Comparison of ENCODE assay signal across 28 mouse cellular contexts in the genomic region with DNA sequence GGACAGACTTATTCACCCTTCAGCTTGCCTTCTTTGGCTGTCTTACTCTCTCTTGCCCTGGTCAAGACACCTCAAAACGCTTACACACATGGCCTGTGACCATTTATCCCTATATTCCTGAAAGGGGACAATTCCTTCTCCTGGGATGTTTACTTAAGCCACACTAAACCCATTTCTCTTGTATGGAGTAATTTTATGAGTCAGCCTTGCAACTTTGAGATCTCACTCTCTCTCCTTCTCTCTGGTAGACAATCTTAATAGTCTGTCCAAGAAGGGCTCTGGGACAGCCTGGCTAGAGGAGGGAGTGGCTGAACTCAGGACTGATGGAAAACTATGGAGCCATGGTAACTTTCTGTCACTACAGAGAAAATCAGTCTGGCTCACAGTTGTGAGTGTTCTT. TPM values are rescaled to one million over a fixed set of nuclear protein-coding genes. Genes with fewer than 3 reads are reported as not detected.
DNase-seq lines count a peak whose midpoint lies in the region; ATAC-seq and TF ChIP-seq lines count a peak whose summit lies in the region.
"Had no signal": no experiment of that assay in that cellular context is flagged by ENCODE, and none has a peak within 500 bp of the region (broad histone marks: within the 10 kb centered on the region; RNA-seq: fewer than 3 reads in every experiment).

No protein-coding gene starts in this region.

- H3K4me1 ChIP-seq in heart, embryonic 15.5 days (replicated peaks), result peaks cover 70% of the 10 kb centered on the region
- H3K4me1 ChIP-seq in kidney, embryonic 15.5 days, result peaks cover 33% of the 10 kb centered on the region
- H3K4me1 ChIP-seq in embryonic facial prominence, embryonic 14.5 days (ENCODE audit: control insufficient read depth, insufficient read depth, low read length), result peaks cover 6% of the 10 kb centered on the region
- no peaks in the 10 kb centered on the region for H3K4me1 ChIP-seq in forebrain, embryonic 15.5 days
- H3K4me1 ChIP-seq: forebrain, embryonic 12.5 days; hindbrain, embryonic 10.5 days; hindbrain, embryonic 15.5 days; midbrain, embryonic 12.5 days; neural tube, embryonic 13.5 days had no signal

- H3K9ac ChIP-seq in heart, embryonic 15.5 days, result no peak overlapping the region
- H3K9ac ChIP-seq in kidney, embryonic 15.5 days, result no peak overlapping the region
- no peak overlapping the region for H3K9ac ChIP-seq in embryonic facial prominence, embryonic 14.5 days (ENCODE audit: low read depth, low read length)
- no peak overlapping the region for H3K9ac ChIP-seq in forebrain, embryonic 15.5 days (replicated peaks)
- H3K9ac ChIP-seq: forebrain, embryonic 12.5 days; hindbrain, embryonic 15.5 days; liver, embryonic 13.5 days; midbrain, embryonic 12.5 days; neural tube, embryonic 13.5 days had no signal

- intact Hi-C loops in heart, postnatal 14 days (cut with DNase I), result no loop called here

- H3K27me3 ChIP-seq in heart, embryonic 15.5 days, result no peaks in the 10 kb centered on the region
- H3K27me3 ChIP-seq in kidney, embryonic 15.5 days, result no peaks in the 10 kb centered on the region
- no peaks in the 10 kb centered on the region for H3K27me3 ChIP-seq in embryonic facial prominence, embryonic 14.5 days (replicated peaks; ENCODE audit: control insufficient read depth, insufficient read depth, low read length)
- no peaks in the 10 kb centered on the region for H3K27me3 ChIP-seq in myocyte (ENCODE audit: control insufficient read depth, insufficient read depth, insufficient read length)
- H3K27me3 ChIP-seq in forebrain, embryonic 15.5 days, result no peaks in the 10 kb centered on the region
- H3K27me3 ChIP-seq: hindbrain, embryonic 15.5 days; midbrain, embryonic 12.5 days; neural tube, embryonic 13.5 days had no signal

- no peaks in the 10 kb centered on the region for H3K9me3 ChIP-seq in heart, embryonic 15.5 days (replicated peaks)
- H3K9me3 ChIP-seq in kidney, embryonic 15.5 days (replicated peaks), result no peaks in the 10 kb centered on the region
- H3K9me3 ChIP-seq in embryonic facial prominence, embryonic 14.5 days (ENCODE audit: control insufficient read depth, low read length), result no peaks in the 10 kb centered on the region
- H3K9me3 ChIP-seq in forebrain, embryonic 15.5 days, result no peaks in the 10 kb centered on the region
- H3K9me3 ChIP-seq: forebrain, embryonic 12.5 days; G1E; hindbrain, embryonic 15.5 days; liver, embryonic 13.5 days; midbrain, embryonic 12.5 days; neural tube, embryonic 13.5 days had no signal

- H3K36me3 ChIP-seq in heart, embryonic 15.5 days, result peaks cover 7% of the 10 kb centered on the region; the same call in 1 of the 2 replicates
- no peaks in the 10 kb centered on the region for H3K36me3 ChIP-seq in kidney, embryonic 15.5 days
- H3K36me3 ChIP-seq in embryonic facial prominence, embryonic 14.5 days (ENCODE audit: control insufficient read depth, insufficient read depth, low read length), result no peaks in the 10 kb centered on the region
- H3K36me3 ChIP-seq in myocyte (ENCODE audit: control insufficient read depth, insufficient read depth), result no peaks in the 10 kb centered on the region
- H3K36me3 ChIP-seq in forebrain, embryonic 15.5 days, result no peaks in the 10 kb centered on the region
- H3K36me3 ChIP-seq: forebrain, embryonic 12.5 days; G1E; hindbrain, embryonic 10.5 days; hindbrain, embryonic 15.5 days; liver, embryonic 13.5 days; midbrain, embryonic 12.5 days; neural tube, embryonic 13.5 days had no signal

- no peak overlapping the region for H3K4me2 ChIP-seq in heart, embryonic 15.5 days
- no peak overlapping the region for H3K4me2 ChIP-seq in kidney, embryonic 15.5 days
- no peak overlapping the region for H3K4me2 ChIP-seq in embryonic facial prominence, embryonic 14.5 days (ENCODE audit: low read depth, low read length)
- H3K4me2 ChIP-seq in myocyte (ENCODE audit: low read depth), result peak overlapping the region; percentile 77
- no peak overlapping the region for H3K4me2 ChIP-seq in forebrain, embryonic 15.5 days (replicated peaks)
- H3K4me2 ChIP-seq: forebrain, embryonic 12.5 days; hindbrain, embryonic 15.5 days; liver, embryonic 13.5 days; midbrain, embryonic 12.5 days; neural tube, embryonic 13.5 days had no signal

- 95% methylated on average over 1 of the region's 1 CpGs for WGBS in heart, embryonic 15.5 days
- 81% methylated on average over 1 of the region's 1 CpGs for WGBS in kidney, embryonic 15.5 days
- WGBS in embryonic facial prominence, embryonic 14.5 days, result 87% methylated on average over 1 of the region's 1 CpGs
- 95% methylated on average over 1 of the region's 1 CpGs for WGBS in forebrain, embryonic 15.5 days

- 0 out of 2 replicates have a peak overlapping the region, but pooled peaks have one; percentile 46 for H3K27ac ChIP-seq in heart, embryonic 15.5 days
- 0 out of 2 replicates have a peak overlapping the region, but pooled peaks have one; percentile 22 for H3K27ac ChIP-seq in kidney, embryonic 15.5 days
- peak overlapping the region; percentile 48; the same call in 1 of the 2 replicates for H3K27ac ChIP-seq in embryonic facial prominence, embryonic 14.5 days (replicated peaks; ENCODE audit: low read depth, low read length)
- no peak overlapping the region for H3K27ac ChIP-seq in forebrain, embryonic 15.5 days (replicated peaks)
- H3K27ac ChIP-seq: forebrain, embryonic 12.5 days; hindbrain, embryonic 10.5 days; hindbrain, embryonic 15.5 days; layer of hippocampus, adult 2 months; liver, embryonic 13.5 days; midbrain, embryonic 12.5 days; neural tube, embryonic 13.5 days had no signal

- no peak for TF ChIP-seq POLR2A in myocyte (IDR thresholded peaks at IDR 0.05; ENCODE audit: insufficient read length, low read depth)

- no peaks in the 10 kb centered on the region for H3K79me2 ChIP-seq in myocyte (ENCODE audit: control insufficient read depth, insufficient read depth)

- DNase-seq in heart, postnatal 14 days, result no peak
- DNase-seq in kidney, adult 18-20 months, result no peak
- DNase-seq in embryonic facial prominence, embryonic 14.5 days (ENCODE audit: low spot score), result no peak
- DNase-seq: adrenal gland, adult 8-10 months; cerebellum, adult 8-10 months; cerebellum, postnatal 25 days; gastrocnemius, postnatal 25 days; kidney, adult 9 months; kidney, postnatal 36 days; liver, embryonic 13.5 days; lung, adult 18-20 months; lung, postnatal 4 days; right cerebral cortex, postnatal 4 days; thymus, adult 2 months; thymus, postnatal 4 days had no signal

- no peak overlapping the region for H3ac ChIP-seq in myocyte (ENCODE audit: control insufficient read depth, insufficient read length)

- H3K4me3 ChIP-seq in heart, embryonic 15.5 days, result no peak overlapping the region
- H3K4me3 ChIP-seq in kidney, embryonic 15.5 days (replicated peaks), result no peak overlapping the region
- no peak overlapping the region for H3K4me3 ChIP-seq in embryonic facial prominence, embryonic 14.5 days (ENCODE audit: low read depth, low read length)
- H3K4me3 ChIP-seq in myocyte, result no peak overlapping the region
- H3K4me3 ChIP-seq in forebrain, embryonic 15.5 days, result no peak overlapping the region
- H3K4me3 ChIP-seq: forebrain, embryonic 12.5 days; hindbrain, embryonic 10.5 days; hindbrain, embryonic 15.5 days; layer of hippocampus, adult 2 months; liver, embryonic 13.5 days; megakaryocyte, embryonic 14.5 days; midbrain, embryonic 12.5 days; neural tube, embryonic 13.5 days had no signal

- ATAC-seq in heart, embryonic 15.5 days (replicated peaks; ENCODE audit: insufficient number of reproducible peaks, insufficient read depth, low FRiP score, low read depth), result no peak
- no peak for ATAC-seq in kidney, embryonic 15.5 days (replicated peaks; ENCODE audit: low FRiP score)
- ATAC-seq in embryonic facial prominence, embryonic 14.5 days (ENCODE audit: low read depth), result no peak
- no peak for ATAC-seq in forebrain, embryonic 15.5 days (replicated peaks)
- ATAC-seq: lung, postnatal 0 days had no signal

TF ChIP-seq in myocyte, 11 proteins besides CTCF, POLR2A, EP300 and RAD21:
- TF ChIP-seq POLR2AphosphoS2 (IDR thresholded peaks at IDR 0.05; ENCODE audit: insufficient read length, low read depth) (no peak), CEBPB (IDR thresholded peaks at IDR 0.05; ENCODE audit: insufficient read depth, poor library complexity, severe bottlenecking) (peak; percentile 67; the same call in 1 of the 2 replicates)

RNA-seq across cellular contexts. Expression of a gene that starts 27.1 kb away (rescaled TPM):
- polyA plus RNA-seq in heart, embryonic 15.5 days (2015; fragmentation: Nextera tagmentation; extraction: Ambion mirVana), result 298 and 363 TPM in 2 replicates
- 1,000 to 10,000 TPM; 1,735 to 2,031 TPM for total RNA-seq in heart, postnatal 14 days (2021)
- 90.7 and 92.4 TPM in 2 replicates for polyA plus RNA-seq in kidney, embryonic 15.5 days (2015; fragmentation: Nextera tagmentation; extraction: Ambion mirVana)
- 24.3 and 29.7 TPM in 2 replicates for polyA plus RNA-seq in embryonic facial prominence, embryonic 14.5 days (2014; fragmentation: Nextera tagmentation; extraction: Ambion mirVana)
- polyA plus RNA-seq in myocyte (2012; fragmentation: generic; extraction: Trizol), result 58.2 TPM
- polyA plus RNA-seq in forebrain, embryonic 15.5 days (2015; fragmentation: Nextera tagmentation; extraction: Ambion mirVana), result 11.3 and 14.7 TPM in 2 replicates
- polyA plus RNA-seq: G1E had no signal
